Mouse (Mus musculus): Measurements from ENCODE around the gene Arpc5l. TPM values are rescaled to one million over a fixed set of nuclear protein-coding genes. Genes with fewer than 3 reads are reported as not detected.
"Not testable (repeated sequence)": the region's sequence is repeated elsewhere in the genome, so short reads cannot be mapped to it uniquely, and the experiment has no call there.

Gene Arpc5l
- polyA plus RNA-seq, 1 experiment: 51.0 TPM

GRCm38 (mm10) chr2:39005574-39006079, 479 bp downstream of the Arpc5l start, which contains the start of gene Rpl35:
Rpl35 (minus strand) TSS chr2:39005624.
- no peaks in the 10 kb centered on the region for H3K27me3 ChIP-seq (ENCODE audit: control insufficient read depth, insufficient read depth, low read length)
- peaks cover 20% of the 10 kb centered on the region; the same call in 1 of the 2 replicates for H3K4me1 ChIP-seq (ENCODE audit: control insufficient read depth, insufficient read depth, insufficient read length)

GRCm38 (mm10) chr2:39006149-39006730, 1.1 kb downstream of the Arpc5l start:
- Histone ChIP-seq H3K4me3 (ENCODE audit: extremely low read depth, insufficient read depth, insufficient read length) (0 out of 2 replicates have a peak overlapping the region, but pooled peaks have one; percentile 34), H3K4me1 (ENCODE audit: control insufficient read depth, insufficient read depth, insufficient read length) (peaks cover 20% of the 10 kb centered on the region; the same call in 1 of the 2 replicates)
- 89% methylated on average over 14 of the region's 14 CpGs for WGBS

More at GRCm38 (mm10) chr2:39005574-39006079, 479 bp downstream of the Arpc5l start, which contains the start of gene Rpl35:
- Histone ChIP-seq H3K36me3 (ENCODE audit: control insufficient read depth, insufficient read depth, low read length) (peaks cover 15% of the 10 kb centered on the region), H3K4me3 (ENCODE audit: extremely low read depth, insufficient read depth, insufficient read length) (peak within 1 kb of the TSS; percentile 96), H3K27ac (ENCODE audit: insufficient read depth, low read length) (peak within 1 kb of the TSS; percentile 67)
- 10% methylated on average over 15 of the region's 15 CpGs for WGBS
- peak; percentile 15; the same call in 1 of the 2 replicates for TF ChIP-seq CTCF (IDR thresholded peaks at IDR 0.05; ENCODE audit: extremely low read depth, insufficient read depth, insufficient read length, insufficient replicate concordance)
- no peak for TF ChIP-seq POLR2A (IDR thresholded peaks at IDR 0.05; ENCODE audit: low read depth, low read length)
- peak; percentile 49 to 75 for DNase-seq (ENCODE audit: low read depth in 1 of 2, low spot score in 2 of 2)

GRCm38 (mm10) chr2:39007865-39008264, 2.7 kb downstream of the Arpc5l start:
- H3K4me1 ChIP-seq (ENCODE audit: control insufficient read depth, insufficient read depth, insufficient read length): peaks cover 25% of the 10 kb centered on the region; the same call in 1 of the 2 replicates
- under 1% methylated on average over 44 of the region's 44 CpGs for WGBS
- no peak for TF ChIP-seq CTCF (IDR thresholded peaks at IDR 0.05; ENCODE audit: extremely low read depth, insufficient read depth, insufficient read length, insufficient replicate concordance)
- peak; percentile 46; the same call in 1 of the 2 replicates for TF ChIP-seq POLR2A (IDR thresholded peaks at IDR 0.05; ENCODE audit: low read depth, low read length)
- H3K36me3 ChIP-seq (ENCODE audit: control insufficient read depth, insufficient read depth, low read length): peaks cover 5% of the 10 kb centered on the region
- peak; percentile 82 to 94 for DNase-seq (ENCODE audit: low read depth in 1 of 2, low spot score in 2 of 2)
- peak overlapping the region; percentile 92 for H3K27ac ChIP-seq (ENCODE audit: insufficient read depth, low read length)
- peak overlapping the region; percentile 91 for H3K4me3 ChIP-seq (ENCODE audit: extremely low read depth, insufficient read depth, insufficient read length)
- H3K27me3 ChIP-seq (ENCODE audit: control insufficient read depth, insufficient read depth, low read length): no peaks in the 10 kb centered on the region

More at GRCm38 (mm10) chr2:39006149-39006730, 1.1 kb downstream of the Arpc5l start:
- H3K36me3 ChIP-seq (ENCODE audit: control insufficient read depth, insufficient read depth, low read length): peaks cover 11% of the 10 kb centered on the region
- DNase-seq (ENCODE audit: low read depth in 1 of 2, low spot score in 2 of 2): no peak
- no peak overlapping the region for H3K27ac ChIP-seq (ENCODE audit: insufficient read depth, low read length)
- no peaks in the 10 kb centered on the region for H3K27me3 ChIP-seq (ENCODE audit: control insufficient read depth, insufficient read depth, low read length)
- TF ChIP-seq CTCF (IDR thresholded peaks at IDR 0.05; ENCODE audit: extremely low read depth, insufficient read depth, insufficient read length, insufficient replicate concordance) (no peak), POLR2A (IDR thresholded peaks at IDR 0.05; ENCODE audit: low read depth, low read length) (no peak)

GRCm38 (mm10) chr2:39008350-39008851, 3.3 kb downstream of the Arpc5l start:
- TF ChIP-seq POLR2A (IDR thresholded peaks at IDR 0.05; ENCODE audit: low read depth, low read length) (no peak), CTCF (IDR thresholded peaks at IDR 0.05; ENCODE audit: extremely low read depth, insufficient read depth, insufficient read length, insufficient replicate concordance) (no peak)
- Histone ChIP-seq H3K4me1 (ENCODE audit: control insufficient read depth, insufficient read depth, insufficient read length) (peaks cover 29% of the 10 kb centered on the region), H3K4me3 (ENCODE audit: extremely low read depth, insufficient read depth, insufficient read length) (peak overlapping the region; percentile 91), H3K36me3 (ENCODE audit: control insufficient read depth, insufficient read depth, low read length) (peaks cover 6% of the 10 kb centered on the region; the same call in 1 of the 2 replicates), H3K27ac (ENCODE audit: insufficient read depth, low read length) (peak overlapping the region; percentile 92), H3K27me3 (ENCODE audit: control insufficient read depth, insufficient read depth, low read length) (no peaks in the 10 kb centered on the region)
- WGBS: 1% methylated on average over 25 of the region's 25 CpGs
- DNase-seq (ENCODE audit: low read depth in 1 of 2, low spot score in 2 of 2): peak in 1 of 2 experiments; percentile 37

GRCm38 (mm10) chr2:39008954-39009365, 3.8 kb downstream of the Arpc5l start:
- TF ChIP-seq POLR2A (IDR thresholded peaks at IDR 0.05; ENCODE audit: low read depth, low read length): no peak
- TF ChIP-seq CTCF (IDR thresholded peaks at IDR 0.05; ENCODE audit: extremely low read depth, insufficient read depth, insufficient read length, insufficient replicate concordance): no peak
- Histone ChIP-seq H3K27ac (ENCODE audit: insufficient read depth, low read length) (peak overlapping the region; percentile 92), H3K36me3 (ENCODE audit: control insufficient read depth, insufficient read depth, low read length) (peaks cover 11% of the 10 kb centered on the region), H3K4me3 (ENCODE audit: extremely low read depth, insufficient read depth, insufficient read length) (peak overlapping the region; percentile 91), H3K27me3 (ENCODE audit: control insufficient read depth, insufficient read depth, low read length) (no peaks in the 10 kb centered on the region), H3K4me1 (ENCODE audit: control insufficient read depth, insufficient read depth, insufficient read length) (peaks cover 24% of the 10 kb centered on the region)
- peak; percentile 78 to 87 for DNase-seq (ENCODE audit: low read depth in 1 of 2, low spot score in 2 of 2)
- WGBS: 1% methylated on average over 3 of the region's 3 CpGs

GRCm38 (mm10) chr2:39010144-39010543, 5.0 kb downstream of the Arpc5l start:
- WGBS: 87% methylated on average over 5 of the region's 5 CpGs
- H3K4me3 ChIP-seq (ENCODE audit: extremely low read depth, insufficient read depth, insufficient read length); DNase-seq (ENCODE audit: low read depth in 1 of 2, low spot score in 2 of 2); H3K27me3 ChIP-seq (ENCODE audit: control insufficient read depth, insufficient read depth, low read length): not testable (repeated sequence)
- Histone ChIP-seq H3K27ac (ENCODE audit: insufficient read depth, low read length) (peak overlapping the region; percentile 79; the same call in 1 of the 2 replicates), H3K4me1 (ENCODE audit: control insufficient read depth, insufficient read depth, insufficient read length) (peaks cover 20% of the 10 kb centered on the region), H3K36me3 (ENCODE audit: control insufficient read depth, insufficient read depth, low read length) (peaks cover 23% of the 10 kb centered on the region)

- peak; percentile 33 to 44 for DNase-seq (ENCODE audit: low read depth in 1 of 2, low spot score in 2 of 2)
- H3K4me3 ChIP-seq (ENCODE audit: extremely low read depth, insufficient read depth, insufficient read length): no peak overlapping the region
- peaks cover 31% of the 10 kb centered on the region for H3K36me3 ChIP-seq (ENCODE audit: control insufficient read depth, insufficient read depth, low read length)
- no peaks in the 10 kb centered on the region for H3K27me3 ChIP-seq (ENCODE audit: control insufficient read depth, insufficient read depth, low read length)
- H3K27ac ChIP-seq (ENCODE audit: insufficient read depth, low read length): peak overlapping the region; percentile 79
- H3K4me1 ChIP-seq (ENCODE audit: control insufficient read depth, insufficient read depth, insufficient read length): peaks cover 16% of the 10 kb centered on the region
- TF ChIP-seq CTCF (IDR thresholded peaks at IDR 0.05; ENCODE audit: extremely low read depth, insufficient read depth, insufficient read length, insufficient replicate concordance): no peak
These were observed 6.1 kb downstream of the Arpc5l start for GRCm38 (mm10) chr2:39011264-39011663.

All from spleen, adult 2 months (tissue).